Mouse (Mus musculus) layer of hippocampus, adult 8-10 months (tissue): ENCODE results near the gene Defa33. TPM values are rescaled to one million over a fixed set of nuclear protein-coding genes. Genes with fewer than 3 reads are reported as not detected.
"Not testable (repeated sequence)": the region's sequence is repeated elsewhere in the genome, so short reads cannot be mapped to it uniquely, and the experiment has no call there.

ENCODE experiments used
- DNase-seq, 2 experiments: peaks; one replicate each; pipeline ENCODE4 v3.0.0; 2022; ENCODE audit warnings: low spot score in 2 of 2
- total RNA-seq, 4 experiments: library from RNA; stranded (reverse); gene quantifications; 2 replicates each; pipeline ENCODE4 v1.2.4; 2022

Gene Defa33
- total RNA-seq = not detected

DNA sequence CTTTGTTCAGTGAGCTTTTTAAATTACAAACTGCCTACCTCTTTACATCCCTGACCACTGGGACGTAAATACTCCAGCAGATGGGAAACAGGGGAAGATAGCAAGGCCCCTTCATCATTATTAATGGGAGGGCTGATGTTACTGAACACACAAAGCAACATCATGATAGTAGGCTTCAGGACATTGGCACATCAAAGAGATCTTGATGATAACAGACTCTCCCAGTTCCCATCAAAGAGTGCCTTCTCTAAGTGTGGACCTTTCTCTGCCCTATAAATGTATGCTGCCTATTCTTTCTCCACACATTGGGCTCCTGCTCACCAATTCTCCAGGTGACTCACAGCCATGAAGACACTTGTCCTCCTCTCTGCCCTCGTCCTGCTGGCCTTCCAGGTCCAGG is at the start of gene Defa33:
Gene Defa33 (plus strand): TSS at position 301 of the 400 bp plus-strand sequence.
- not testable (repeated sequence) for DNase-seq

DNA sequence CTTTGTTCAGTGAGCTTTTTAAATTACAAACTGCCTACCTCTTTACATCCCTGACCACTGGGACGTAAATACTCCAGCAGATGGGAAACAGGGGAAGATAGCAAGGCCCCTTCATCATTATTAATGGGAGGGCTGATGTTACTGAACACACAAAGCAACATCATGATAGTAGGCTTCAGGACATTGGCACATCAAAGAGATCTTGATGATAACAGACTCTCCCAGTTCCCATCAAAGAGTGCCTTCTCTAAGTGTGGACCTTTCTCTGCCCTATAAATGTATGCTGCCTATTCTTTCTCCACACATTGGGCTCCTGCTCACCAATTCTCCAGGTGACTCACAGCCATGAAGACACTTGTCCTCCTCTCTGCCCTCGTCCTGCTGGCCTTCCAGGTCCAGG is 13.4 kb upstream of the Defa33 start, which contains the start of gene Defa2:
Gene Defa2 (plus strand): TSS at position 301 of the 400 bp plus-strand sequence.
- not testable (repeated sequence) for DNase-seq

DNA sequence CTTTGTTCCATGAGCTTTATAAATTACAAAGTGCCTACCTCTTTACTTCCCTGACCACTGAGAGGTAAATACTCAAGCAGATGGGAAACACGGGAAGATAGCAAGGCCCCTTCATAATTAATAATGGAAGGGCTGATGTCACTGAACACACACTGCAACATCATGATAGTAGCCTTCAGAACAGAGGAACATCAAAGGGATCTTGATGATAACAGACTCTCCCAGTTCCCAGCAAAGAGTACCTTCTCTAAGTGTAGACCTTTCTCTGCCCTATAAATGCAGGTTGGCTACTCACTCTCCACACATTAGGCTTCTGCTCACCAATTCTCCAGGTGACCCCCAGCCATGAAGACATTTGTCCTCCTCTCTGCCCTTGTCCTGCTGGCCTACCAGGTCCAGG is 35.5 kb downstream of the Defa33 start, which contains the start of gene Defa36:
Gene Defa36 (plus strand): TSS at position 301 of the 400 bp plus-strand sequence.
- DNase-seq = not testable (repeated sequence)

Other genes with a start within 250 kb of the Defa33 start
- not detected for gene Defa22, start 229.5 kb upstream of the Defa33 start, total RNA-seq
- gene Defa31, start 200.2 kb upstream of the Defa33 start, total RNA-seq = not detected
- not detected for gene Gm15293, start 190.2 kb upstream of the Defa33 start, total RNA-seq
- gene Gm15292, start 142.1 kb upstream of the Defa33 start, total RNA-seq = not detected
- gene Defa27, start 76.3 kb upstream of the Defa33 start, total RNA-seq = not detected
- gene Defa29, start 64.8 kb upstream of the Defa33 start, total RNA-seq = not detected
- not detected for gene Defa2, start 13.3 kb upstream of the Defa33 start, total RNA-seq
- gene Defa36, start 35.6 kb downstream of the Defa33 start, total RNA-seq = not detected
- gene Gm7849, start 64.7 kb downstream of the Defa33 start, total RNA-seq = not detected
- gene Defa20, start 117.4 kb downstream of the Defa33 start, total RNA-seq = not detected
- not detected for gene Defa32, start 137.2 kb downstream of the Defa33 start, total RNA-seq
- gene Defa37, start 173.6 kb downstream of the Defa33 start, total RNA-seq = not detected
- gene Defa28, start 191.2 kb downstream of the Defa33 start, total RNA-seq = not detected
- not detected for gene Gm7861, start 202.7 kb downstream of the Defa33 start, total RNA-seq
- gene Defa26, start 226.4 kb downstream of the Defa33 start, total RNA-seq = not detected